Mouse (Mus musculus) forebrain, embryonic 16.5 days (tissue): ENCODE measurements around the gene Cd164. TPM values are rescaled to one million over a fixed set of nuclear protein-coding genes. Genes with fewer than 3 reads are reported as not detected.
A peak's percentile ranks its signal among the peaks of the same experiment; 100 is the strongest.

Source experiments
- ATAC-seq: fragments of 200-750 bp; cut with Nextera tagmentation; 2 replicates; pipeline ENCODE4 v1.8.0; 2017; ENCODE audit warnings: mild to moderate bottlenecking, moderate library complexity
- H3K27ac ChIP-seq: fragments of 300-500 bp; sonication (generic); 2 replicates; pipeline ENCODE4 v1.5.1; 2014; ENCODE audit warnings: low read length, control low read depth
- H3K27me3 ChIP-seq: fragments of 300-500 bp; sonication (generic); replicated peaks from 2 replicates; pipeline ENCODE4 v1.6.1; 2014; ENCODE audit warnings: low read length; ENCODE audit not compliant: control insufficient read depth, insufficient read depth
- H3K36me3 ChIP-seq: fragments of 300-500 bp; sonication (generic); 2 replicates; pipeline ENCODE4 v1.6.1; 2014; ENCODE audit not compliant: control insufficient read depth, insufficient read depth
- H3K4me1 ChIP-seq: fragments of 300-500 bp; sonication (generic); replicated peaks from 2 replicates; pipeline ENCODE4 v1.6.1; 2014; ENCODE audit warnings: low read length; ENCODE audit not compliant: control insufficient read depth, insufficient read depth
- H3K4me2 ChIP-seq: fragments of 300-500 bp; sonication (generic); 2 replicates; pipeline ENCODE4 v1.6.1; 2014; ENCODE audit warnings: mild to moderate bottlenecking, low read length, control low read depth
- H3K4me3 ChIP-seq: fragments of 300-500 bp; sonication (generic); replicated peaks from 2 replicates; pipeline ENCODE4 v1.5.1; 2014; ENCODE audit warnings: mild to moderate bottlenecking, low read length, control low read depth
- H3K9ac ChIP-seq: fragments of 300-500 bp; sonication (generic); replicated peaks from 2 replicates; pipeline ENCODE4 v1.6.1; 2014; ENCODE audit warnings: low read depth, low read length, control low read depth
- H3K9me3 ChIP-seq: fragments of 300-500 bp; sonication (generic); 2 replicates; pipeline ENCODE4 v1.6.1; 2016; ENCODE audit warnings: low read length; ENCODE audit not compliant: control insufficient read depth
- WGBS: fragments of 180-500 bp; shearing (Covaris S2); extraction: QIAGEN DNeasy Blood & Tissue Kit; methylation state at CpG from one replicate; pipeline ENCODE4 v1.1.7; 2014; 5-methylcytosine and 5-hydroxymethylcytosine counted together
- polyA plus RNA-seq: library from polyadenylated mRNA; unstranded; fragments of >200 nt; fragmentation: Nextera tagmentation; extraction: Ambion mirVana; gene quantifications from 2 replicates; pipeline ENCODE4 v1.2.1, GENCODE M21; 2015

Cd164 gene
- polyA plus RNA-seq, 1 experiment from 2014 or later: 61.8 TPM

- peak overlapping the region; percentile 94 for H3K4me3 ChIP-seq
- H3K9me3 ChIP-seq: no peaks in the 10 kb centered on the region
- no peaks in the 10 kb centered on the region for H3K36me3 ChIP-seq
- peak overlapping the region; percentile 94 for H3K4me2 ChIP-seq
- peaks cover 18% of the 10 kb centered on the region for H3K4me1 ChIP-seq
- peak overlapping the region; percentile 93 for H3K9ac ChIP-seq
- peak overlapping the region; percentile 97 for H3K27ac ChIP-seq
- no peaks in the 10 kb centered on the region for H3K27me3 ChIP-seq
- ATAC-seq: peak; percentile 52
- WGBS: 0% methylated on average over 23 of the region's 23 CpGs
These were observed 670 bp upstream of the Cd164 start for GRCm38 (mm10) chr10:41518508-41518980.

GRCm38 (mm10) chr10:41519640-41520409 is 611 bp downstream of the Cd164 start:
- peak; percentile 7 for ATAC-seq
- no peaks in the 10 kb centered on the region for H3K9me3 ChIP-seq
- H3K4me1 ChIP-seq: peaks cover 18% of the 10 kb centered on the region
- H3K9ac ChIP-seq: peak overlapping the region; percentile 93
- H3K27ac ChIP-seq: peak overlapping the region; percentile 97
- H3K4me2 ChIP-seq: peak overlapping the region; percentile 79
- H3K27me3 ChIP-seq: no peaks in the 10 kb centered on the region
- H3K36me3 ChIP-seq: no peaks in the 10 kb centered on the region
- peak overlapping the region; percentile 94 for H3K4me3 ChIP-seq
- under 1% methylated on average over 65 of the region's 65 CpGs for WGBS

DNA sequence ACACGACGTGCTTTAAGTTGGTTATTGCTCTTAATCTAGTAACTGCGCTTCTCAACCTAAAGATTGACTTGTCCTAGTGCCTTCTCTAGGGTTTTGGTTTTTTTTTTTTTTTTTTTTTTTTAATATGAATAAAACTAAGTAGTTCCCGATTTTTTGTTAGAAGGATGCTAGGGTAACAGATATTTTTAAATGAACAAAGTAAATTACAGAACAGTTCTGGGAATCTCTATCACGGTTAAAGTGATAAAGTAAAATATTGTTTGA is 1.1 kb downstream of the Cd164 start:
- H3K9ac ChIP-seq: peak overlapping the region; percentile 93
- H3K27ac ChIP-seq: no peak overlapping the region
- peaks cover 18% of the 10 kb centered on the region for H3K4me1 ChIP-seq
- no peaks in the 10 kb centered on the region for H3K27me3 ChIP-seq
- peak overlapping the region; percentile 94 for H3K4me3 ChIP-seq
- 6% methylated on average over 5 of the region's 5 CpGs for WGBS
- peak overlapping the region; percentile 79 for H3K4me2 ChIP-seq
- H3K9me3 ChIP-seq: no peaks in the 10 kb centered on the region
- H3K36me3 ChIP-seq: no peaks in the 10 kb centered on the region
- ATAC-seq: no peak

DNA sequence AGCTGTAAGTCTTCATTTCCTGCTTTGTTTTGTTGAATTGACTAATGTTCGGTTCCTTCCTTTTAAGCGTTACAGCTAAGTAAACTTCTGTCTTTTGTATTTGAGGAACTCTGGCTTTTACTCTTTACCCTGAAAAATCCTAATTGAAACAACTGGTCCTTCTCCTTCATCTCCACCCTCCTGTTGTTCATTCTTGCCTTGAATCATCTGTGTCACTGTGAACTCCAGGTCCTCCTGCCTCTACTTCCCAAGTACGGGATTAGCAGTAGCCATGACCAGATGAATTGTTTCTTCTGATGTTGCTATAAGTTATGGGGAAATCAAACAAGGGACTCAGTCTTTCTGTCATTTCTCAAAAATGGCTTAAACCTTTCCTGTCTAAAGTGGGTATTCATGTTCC is 4.2 kb downstream of the Cd164 start:
- H3K27me3 ChIP-seq: no peaks in the 10 kb centered on the region
- H3K4me2 ChIP-seq: no peak overlapping the region
- no peak overlapping the region for H3K27ac ChIP-seq
- no peak for ATAC-seq
- peaks cover 18% of the 10 kb centered on the region for H3K4me1 ChIP-seq
- H3K36me3 ChIP-seq: peaks cover 1% of the 10 kb centered on the region; the same call in 1 of the 2 replicates
- no peak overlapping the region for H3K4me3 ChIP-seq
- H3K9ac ChIP-seq: no peak overlapping the region
- WGBS: 89% methylated on average over 3 of the region's 3 CpGs
- H3K9me3 ChIP-seq: no peaks in the 10 kb centered on the region

DNA sequence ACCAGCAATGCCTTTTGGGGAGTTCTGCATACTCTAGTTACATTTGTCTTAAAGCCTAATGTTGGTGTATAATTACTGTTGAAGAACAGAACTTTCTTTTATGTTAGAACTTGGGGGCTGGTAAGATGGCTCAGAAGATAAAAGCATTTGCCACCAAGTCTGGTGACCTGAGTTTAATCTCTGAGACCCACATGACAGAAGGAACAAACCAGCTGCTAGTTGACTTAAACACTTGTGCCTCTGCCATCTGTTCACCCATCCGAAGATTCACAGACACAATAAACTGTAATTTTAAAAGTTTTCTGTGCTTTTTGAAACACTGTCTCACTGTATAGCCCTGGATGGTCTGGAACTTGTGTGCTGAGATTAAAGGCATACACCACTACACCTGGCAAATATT is 6.5 kb downstream of the Cd164 start:
- no peak for ATAC-seq
- Histone ChIP-seq H3K4me3 (no peak overlapping the region), H3K4me2 (no peak overlapping the region), H3K4me1 (peaks cover 16% of the 10 kb centered on the region), H3K36me3 (peaks cover 10% of the 10 kb centered on the region), H3K27ac (no peak overlapping the region), H3K9ac (no peak overlapping the region), H3K9me3 (no peaks in the 10 kb centered on the region), H3K27me3 (no peaks in the 10 kb centered on the region)
- WGBS: 54% methylated on average over 1 of the region's 1 CpGs

GRCm38 (mm10) chr10:41529972-41530371 is 10.8 kb downstream of the Cd164 start:
- Histone ChIP-seq H3K27me3 (no peaks in the 10 kb centered on the region), H3K4me2 (no peak overlapping the region), H3K27ac (no peak overlapping the region), H3K4me1 (no peaks in the 10 kb centered on the region), H3K9me3 (no peaks in the 10 kb centered on the region), H3K36me3 (peaks cover 19% of the 10 kb centered on the region), H3K4me3 (no peak overlapping the region), H3K9ac (no peak overlapping the region)
- ATAC-seq: no peak
- WGBS: 89% methylated on average over 5 of the region's 5 CpGs

- Histone ChIP-seq H3K9ac (no peak overlapping the region), H3K4me2 (no peak overlapping the region), H3K36me3 (peaks cover 18% of the 10 kb centered on the region), H3K9me3 (no peaks in the 10 kb centered on the region), H3K4me3 (no peak overlapping the region), H3K27me3 (no peaks in the 10 kb centered on the region), H3K4me1 (no peaks in the 10 kb centered on the region), H3K27ac (no peak overlapping the region)
- no peak for ATAC-seq
- WGBS: 90% methylated on average over 2 of the region's 2 CpGs
These were observed 16.8 kb downstream of the Cd164 start for GRCm38 (mm10) chr10:41535991-41536390.

DNA sequence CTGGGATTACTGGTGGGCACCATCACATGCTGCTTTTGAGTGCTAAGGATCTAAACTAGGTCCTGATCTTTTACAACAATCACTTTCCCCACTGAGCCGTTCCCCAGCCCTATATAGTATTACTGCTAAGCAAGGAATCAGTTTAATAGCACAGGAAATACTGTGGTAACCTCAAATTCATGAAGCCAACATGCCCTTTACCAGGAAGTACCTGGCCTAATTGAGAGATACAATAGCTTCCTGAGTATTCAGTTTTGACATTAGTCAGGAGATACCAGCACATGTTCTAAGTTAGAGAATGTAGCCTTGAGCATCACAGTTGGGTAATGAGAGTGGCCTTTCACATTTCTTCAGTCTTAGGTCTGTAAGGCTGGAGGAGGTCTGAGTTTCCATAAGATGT is 17.5 kb downstream of the Cd164 start:
- ATAC-seq: no peak
- Histone ChIP-seq H3K27ac (no peak overlapping the region), H3K4me1 (no peaks in the 10 kb centered on the region), H3K4me2 (no peak overlapping the region), H3K9me3 (no peaks in the 10 kb centered on the region), H3K4me3 (no peak overlapping the region), H3K27me3 (no peaks in the 10 kb centered on the region), H3K9ac (no peak overlapping the region), H3K36me3 (peaks cover 15% of the 10 kb centered on the region; the same call in 1 of the 2 replicates)
- 92% methylated on average over 1 of the region's 1 CpGs for WGBS

- Histone ChIP-seq H3K4me1 (no peaks in the 10 kb centered on the region), H3K27me3 (no peaks in the 10 kb centered on the region), H3K4me3 (no peak overlapping the region), H3K4me2 (no peak overlapping the region), H3K9me3 (no peaks in the 10 kb centered on the region), H3K36me3 (peaks cover 15% of the 10 kb centered on the region; the same call in 1 of the 2 replicates), H3K9ac (no peak overlapping the region), H3K27ac (no peak overlapping the region)
- WGBS: 35% methylated on average over 4 of the region's 4 CpGs
- ATAC-seq: no peak
These were observed 18.2 kb downstream of the Cd164 start for GRCm38 (mm10) chr10:41537226-41537982.
